Mouse (Mus musculus) liver, embryonic 16.5 days (tissue): ENCODE data around the gene Asna1. TPM values are rescaled to one million over a fixed set of nuclear protein-coding genes. Genes with fewer than 3 reads are reported as not detected.
A peak's percentile ranks its signal among the peaks of the same experiment; 100 is the strongest.

Source experiments
- ATAC-seq: fragments of 200-750 bp; cut with Nextera tagmentation; 2 replicates; pipeline ENCODE4 v1.8.0; 2017; ENCODE audit warnings: low read depth, mild to moderate bottlenecking, moderate number of reproducible peaks, moderate library complexity
- H3K27ac ChIP-seq: fragments of 300-500 bp; sonication (generic); 2 replicates; pipeline ENCODE4 v1.5.1; 2014; ENCODE audit warnings: mild to moderate bottlenecking, low read length
- H3K27me3 ChIP-seq: fragments of 300-500 bp; sonication (generic); 2 replicates; pipeline ENCODE4 v1.6.1; 2014; ENCODE audit warnings: low read depth, low read length, mixed read lengths; ENCODE audit not compliant: control insufficient read depth, insufficient read depth
- H3K36me3 ChIP-seq: fragments of 300-500 bp; sonication (generic); 2 replicates; pipeline ENCODE4 v1.6.1; 2014; ENCODE audit warnings: mild to moderate bottlenecking; ENCODE audit not compliant: control insufficient read depth, insufficient read depth
- H3K4me1 ChIP-seq: fragments of 300-500 bp; sonication (generic); 2 replicates; pipeline ENCODE4 v1.6.1; 2014; ENCODE audit warnings: low read depth, low read length, mixed read lengths; ENCODE audit not compliant: control insufficient read depth
- H3K4me2 ChIP-seq: fragments of 300-500 bp; sonication (generic); 2 replicates; pipeline ENCODE4 v1.6.1; 2014; ENCODE audit warnings: low read depth, low read length, mixed read lengths
- H3K4me3 ChIP-seq: fragments of 300-500 bp; sonication (generic); 2 replicates; pipeline ENCODE4 v1.5.1; 2014; ENCODE audit warnings: low read depth, mild to moderate bottlenecking, low read length
- H3K9ac ChIP-seq: fragments of 300-500 bp; sonication (generic); 2 replicates; pipeline ENCODE4 v1.6.1; 2014; ENCODE audit warnings: low read depth, low read length
- H3K9me3 ChIP-seq: fragments of 300-500 bp; sonication (generic); replicated peaks from 2 replicates; pipeline ENCODE4 v1.6.1; 2016; ENCODE audit warnings: low read length; ENCODE audit not compliant: control insufficient read depth
- WGBS: fragments of 180-500 bp; shearing (Covaris S2); extraction: QIAGEN DNeasy Blood & Tissue Kit; methylation state at CpG from one replicate; pipeline ENCODE4 v1.1.7; 2014; ENCODE audit not compliant: insufficient replicate concordance; 5-methylcytosine and 5-hydroxymethylcytosine counted together
- polyA plus RNA-seq: library from polyadenylated mRNA; unstranded; fragments of >200 nt; fragmentation: Nextera tagmentation; extraction: Ambion mirVana; gene quantifications from 2 replicates; pipeline ENCODE4 v1.2.1, GENCODE M21; 2015

Gene Asna1
- polyA plus RNA-seq, 1 experiment from 2014 or later = 48.6 TPM

- H3K4me1 ChIP-seq = peaks cover 38% of the 10 kb centered on the region
Measured at GRCm38 (mm10) chr8:85027922-85028321, 2.8 kb upstream of the Asna1 start.

GRCm38 (mm10) chr8:85027516-85027855 is 2.4 kb upstream of the Asna1 start:
- peaks cover 36% of the 10 kb centered on the region for H3K36me3 ChIP-seq
- no peaks in the 10 kb centered on the region for H3K27me3 ChIP-seq
- H3K4me1 ChIP-seq = peaks cover 35% of the 10 kb centered on the region
- no peaks in the 10 kb centered on the region for H3K9me3 ChIP-seq
- H3K4me2 ChIP-seq = peak overlapping the region; percentile 70
- under 1% methylated on average over 13 of the region's 13 CpGs for WGBS
- peak overlapping the region; percentile 99 for H3K9ac ChIP-seq
- ATAC-seq = no peak
- peak overlapping the region; percentile 94 for H3K27ac ChIP-seq
- H3K4me3 ChIP-seq = peak overlapping the region; percentile 96

More at GRCm38 (mm10) chr8:85027922-85028321, 2.8 kb upstream of the Asna1 start:
- WGBS = 16% methylated on average over 2 of the region's 2 CpGs
- peak overlapping the region; percentile 94 for H3K27ac ChIP-seq
- peak overlapping the region; percentile 96 for H3K4me3 ChIP-seq
- H3K36me3 ChIP-seq = peaks cover 39% of the 10 kb centered on the region
- peak overlapping the region; percentile 99 for H3K9ac ChIP-seq
- H3K4me2 ChIP-seq = peak overlapping the region; percentile 70
- ATAC-seq = no peak
- no peaks in the 10 kb centered on the region for H3K9me3 ChIP-seq
- H3K27me3 ChIP-seq = no peaks in the 10 kb centered on the region

GRCm38 (mm10) chr8:85026670-85027515 is 1.8 kb upstream of the Asna1 start, which contains the start of gene Trir:
Trir (plus strand) TSS chr8:85026823.
- peak; percentile 83 for ATAC-seq

GRCm38 (mm10) chr8:85023846-85024245 is 1.2 kb downstream of the Asna1 start:
- H3K4me1 ChIP-seq = peaks cover 30% of the 10 kb centered on the region
- peak overlapping the region; percentile 93; the same call in 1 of the 2 replicates for H3K4me2 ChIP-seq
- H3K27ac ChIP-seq = no peak overlapping the region
- peak overlapping the region; percentile 76; the same call in 1 of the 2 replicates for H3K4me3 ChIP-seq
- no peaks in the 10 kb centered on the region for H3K27me3 ChIP-seq
- no peak overlapping the region for H3K9ac ChIP-seq
- no peaks in the 10 kb centered on the region for H3K9me3 ChIP-seq
- 78% methylated on average over 3 of the region's 3 CpGs for WGBS
- no peak for ATAC-seq
- peaks cover 14% of the 10 kb centered on the region for H3K36me3 ChIP-seq

More at GRCm38 (mm10) chr8:85026670-85027515, 1.8 kb upstream of the Asna1 start, which contains the start of gene Trir:
- Histone ChIP-seq H3K9ac (peak within 1 kb of the TSS; percentile 99), H3K4me3 (peak within 1 kb of the TSS; percentile 96), H3K4me1 (peaks cover 35% of the 10 kb centered on the region), H3K4me2 (peak within 1 kb of the TSS; percentile 93), H3K27me3 (no peaks in the 10 kb centered on the region), H3K27ac (peak within 1 kb of the TSS; percentile 94), H3K9me3 (no peaks in the 10 kb centered on the region), H3K36me3 (peaks cover 34% of the 10 kb centered on the region)
- WGBS = under 1% methylated on average over 75 of the region's 75 CpGs

GRCm38 (mm10) chr8:85021514-85022055 is 3.5 kb downstream of the Asna1 start:
- H3K4me2 ChIP-seq = no peak overlapping the region
- no peaks in the 10 kb centered on the region for H3K9me3 ChIP-seq
- no peak overlapping the region for H3K9ac ChIP-seq
- ATAC-seq = no peak
- WGBS = 83% methylated on average over 3 of the region's 3 CpGs
- peaks cover 20% of the 10 kb centered on the region for H3K4me1 ChIP-seq
- no peak overlapping the region for H3K4me3 ChIP-seq
- no peaks in the 10 kb centered on the region for H3K27me3 ChIP-seq
- H3K27ac ChIP-seq = no peak overlapping the region
- peaks cover 23% of the 10 kb centered on the region for H3K36me3 ChIP-seq

- H3K27ac ChIP-seq = no peak overlapping the region
- no peaks in the 10 kb centered on the region for H3K4me1 ChIP-seq
- ATAC-seq = no peak
- no peak overlapping the region for H3K4me3 ChIP-seq
- H3K9ac ChIP-seq = no peak overlapping the region
- H3K9me3 ChIP-seq = no peaks in the 10 kb centered on the region
- peaks cover 17% of the 10 kb centered on the region for H3K27me3 ChIP-seq
- H3K36me3 ChIP-seq = peaks cover 16% of the 10 kb centered on the region
- no peak overlapping the region for H3K4me2 ChIP-seq
- WGBS = 76% methylated on average over 5 of the region's 5 CpGs
Measured at GRCm38 (mm10) chr8:85017209-85017608, 7.9 kb downstream of the Asna1 start.

GRCm38 (mm10) chr8:85016724-85017123 is 8.4 kb downstream of the Asna1 start:
- no peak overlapping the region for H3K4me3 ChIP-seq
- peaks cover 19% of the 10 kb centered on the region for H3K27me3 ChIP-seq
- no peak overlapping the region for H3K9ac ChIP-seq
- H3K9me3 ChIP-seq = no peaks in the 10 kb centered on the region
- H3K4me1 ChIP-seq = no peaks in the 10 kb centered on the region
- peaks cover 11% of the 10 kb centered on the region; the same call in 1 of the 2 replicates for H3K36me3 ChIP-seq
- no peak for ATAC-seq
- no peak overlapping the region for H3K27ac ChIP-seq
- H3K4me2 ChIP-seq = no peak overlapping the region
- WGBS = 66% methylated on average over 10 of the region's 10 CpGs

GRCm38 (mm10) chr8:85014431-85014830 is 10.7 kb downstream of the Asna1 start, which contains the start of gene Best2:
Best2 (minus strand) TSS chr8:85014531.
- ATAC-seq = no peak
- H3K27me3 ChIP-seq = peaks cover 35% of the 10 kb centered on the region
- no peaks in the 10 kb centered on the region for H3K9me3 ChIP-seq
- H3K27ac ChIP-seq = no peak within 1 kb of the TSS
- no peaks in the 10 kb centered on the region for H3K4me1 ChIP-seq
- 42% methylated on average over 2 of the region's 2 CpGs for WGBS
- no peak within 1 kb of the TSS for H3K4me3 ChIP-seq
- H3K4me2 ChIP-seq = peak within 1 kb of the TSS; percentile 41
- no peak within 1 kb of the TSS for H3K9ac ChIP-seq
- H3K36me3 ChIP-seq = peaks cover 9% of the 10 kb centered on the region; the same call in 1 of the 2 replicates
